Mouse (Mus musculus) heart, embryonic 12.5 days (tissue): Measurements from ENCODE around the gene Crtap. TPM values are rescaled to one million over a fixed set of nuclear protein-coding genes. Genes with fewer than 3 reads are reported as not detected.
A peak's percentile ranks its signal among the peaks of the same experiment; 100 is the strongest.
"Not testable (repeated sequence)": the region's sequence is repeated elsewhere in the genome, so short reads cannot be mapped to it uniquely, and the experiment has no call there.

Experiments
- ATAC-seq: fragments of 200-750 bp; cut with Nextera tagmentation; 2 replicates; pipeline ENCODE4 v1.8.0; 2017; ENCODE audit warnings: moderate TSS enrichment, moderate library complexity; ENCODE audit not compliant: insufficient number of reproducible peaks, low FRiP score
- H3K27ac ChIP-seq: fragments of 300-500 bp; sonication (generic); 2 replicates; pipeline ENCODE4 v1.5.1; 2016; ENCODE audit warnings: mild to moderate bottlenecking, moderate library complexity; ENCODE audit not compliant: poor library complexity, severe bottlenecking
- H3K27me3 ChIP-seq: fragments of 300-500 bp; sonication (generic); replicated peaks from 2 replicates; pipeline ENCODE4 v1.6.1; 2016; ENCODE audit warnings: mild to moderate bottlenecking, moderate library complexity
- H3K36me3 ChIP-seq: fragments of 300-500 bp; sonication (generic); 2 replicates; pipeline ENCODE4 v1.6.1; 2016; ENCODE audit warnings: mild to moderate bottlenecking, moderate library complexity
- H3K4me1 ChIP-seq: fragments of 300-500 bp; sonication (generic); replicated peaks from 2 replicates; pipeline ENCODE4 v1.6.1; 2016; ENCODE audit warnings: mild to moderate bottlenecking
- H3K4me2 ChIP-seq: fragments of 300-500 bp; sonication (generic); 2 replicates; pipeline ENCODE4 v1.6.1; 2016; ENCODE audit warnings: mild to moderate bottlenecking, moderate library complexity
- H3K4me3 ChIP-seq: fragments of 300-500 bp; sonication (generic); 2 replicates; pipeline ENCODE4 v1.5.1; 2016; ENCODE audit warnings: mild to moderate bottlenecking
- H3K9ac ChIP-seq: fragments of 300-500 bp; sonication (generic); 2 replicates; pipeline ENCODE4 v1.6.1; 2016; ENCODE audit warnings: mild to moderate bottlenecking, moderate library complexity
- H3K9me3 ChIP-seq: fragments of 300-500 bp; sonication (generic); replicated peaks from 2 replicates; pipeline ENCODE4 v1.6.1; 2016; ENCODE audit warnings: mild to moderate bottlenecking, moderate library complexity
- WGBS: fragments of 180-500 bp; shearing (Covaris S2); methylation state at CpG from one replicate; pipeline ENCODE4 v1.1.7; 2016; 5-methylcytosine and 5-hydroxymethylcytosine counted together
- polyA plus RNA-seq: library from polyadenylated mRNA; unstranded; fragments of >200 nt; fragmentation: Nextera tagmentation; extraction: Ambion mirVana; gene quantifications from 2 replicates; pipeline ENCODE4 v1.2.1, GENCODE M21; 2016

The Crtap gene
- polyA plus RNA-seq, 1 experiment from 2014 or later, result 144 TPM

GRCm38 (mm10) chr9:114399680-114400079 lies 9.2 kb upstream of the Crtap start:
- Histone ChIP-seq H3K4me1 (peaks cover 11% of the 10 kb centered on the region; the same call in 1 of the 2 replicates), H3K9me3 (no peaks in the 10 kb centered on the region), H3K36me3 (peaks cover 8% of the 10 kb centered on the region), H3K9ac (no peak overlapping the region), H3K27me3 (no peaks in the 10 kb centered on the region), H3K4me3 (no peak overlapping the region), H3K27ac (no peak overlapping the region), H3K4me2 (no peak overlapping the region)
- 76% methylated on average over 12 of the region's 12 CpGs for WGBS
- no peak for ATAC-seq

- ATAC-seq, result no peak
- Histone ChIP-seq H3K27ac (no peak overlapping the region), H3K4me3 (no peak overlapping the region), H3K27me3 (no peaks in the 10 kb centered on the region), H3K36me3 (no peaks in the 10 kb centered on the region), H3K4me1 (no peaks in the 10 kb centered on the region; the same call in 1 of the 2 replicates), H3K9me3 (no peaks in the 10 kb centered on the region), H3K4me2 (no peak overlapping the region), H3K9ac (no peak overlapping the region)
- 87% methylated on average over 4 of the region's 4 CpGs for WGBS
Measured at GRCm38 (mm10) chr9:114395258-114395657, 4.8 kb upstream of the Crtap start.

DNA sequence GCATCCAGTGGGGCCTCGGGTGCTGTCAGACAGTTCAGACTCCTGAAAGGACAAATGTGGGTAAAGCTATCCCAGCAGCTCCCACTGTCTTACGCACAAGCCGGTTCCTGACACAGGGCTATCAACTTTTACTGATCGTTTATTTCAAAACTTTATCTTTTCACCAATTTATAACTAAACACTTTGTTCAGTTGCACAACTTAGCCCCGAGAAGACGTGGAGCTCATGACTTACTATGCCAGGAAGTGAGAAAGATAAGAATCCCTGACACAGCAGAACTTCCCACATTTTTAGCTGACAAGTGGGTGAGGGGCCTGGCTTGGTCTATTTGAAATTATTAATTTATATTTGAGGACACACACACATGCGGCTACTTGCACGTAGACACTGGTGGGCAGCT lies 4.2 kb upstream of the Crtap start:
- H3K36me3 ChIP-seq, result no peaks in the 10 kb centered on the region
- no peak overlapping the region for H3K4me2 ChIP-seq
- no peaks in the 10 kb centered on the region; the same call in 1 of the 2 replicates for H3K4me1 ChIP-seq
- 62% methylated on average over 8 of the region's 8 CpGs for WGBS
- H3K27me3 ChIP-seq, result no peaks in the 10 kb centered on the region
- no peak overlapping the region for H3K27ac ChIP-seq
- ATAC-seq, result no peak
- H3K4me3 ChIP-seq, result no peak overlapping the region
- no peaks in the 10 kb centered on the region for H3K9me3 ChIP-seq
- H3K9ac ChIP-seq, result no peak overlapping the region

- not testable (repeated sequence) for H3K4me2 ChIP-seq, H3K27ac ChIP-seq, H3K36me3 ChIP-seq, H3K4me1 ChIP-seq, ATAC-seq, H3K9ac ChIP-seq, H3K4me3 ChIP-seq, H3K9me3 ChIP-seq, H3K27me3 ChIP-seq
- WGBS, result 62% methylated on average over 6 of the region's 6 CpGs
Measured at GRCm38 (mm10) chr9:114394136-114394535, 3.7 kb upstream of the Crtap start.

- H3K9me3 ChIP-seq, result no peaks in the 10 kb centered on the region
- no peaks in the 10 kb centered on the region for H3K27me3 ChIP-seq
- H3K9ac ChIP-seq, result peak overlapping the region; percentile 93
- ATAC-seq, result no peak
- peaks cover 31% of the 10 kb centered on the region for H3K4me1 ChIP-seq
- H3K4me2 ChIP-seq, result peak overlapping the region; percentile 92
- peak overlapping the region; percentile 94 for H3K4me3 ChIP-seq
- no peak overlapping the region for H3K27ac ChIP-seq
- 6% methylated on average over 10 of the region's 10 CpGs for WGBS
- peaks cover 2% of the 10 kb centered on the region; the same call in 1 of the 2 replicates for H3K36me3 ChIP-seq
Measured at GRCm38 (mm10) chr9:114390749-114391075, 237 bp upstream of the Crtap start.

- ATAC-seq, result no peak
- whole genome bisulfite sequencing, result 71% methylated on average over 8 of the region's 8 CpGs
- H3K36me3 ChIP-seq, result peaks cover 13% of the 10 kb centered on the region
- peak overlapping the region; percentile 94 for H3K4me3 ChIP-seq
- peak overlapping the region; percentile 93; the same call in 1 of the 2 replicates for H3K9ac ChIP-seq
- peaks cover 31% of the 10 kb centered on the region for H3K4me1 ChIP-seq
- H3K4me2 ChIP-seq, result peak overlapping the region; percentile 92
- peak overlapping the region; percentile 93 for H3K27ac ChIP-seq
- H3K27me3 ChIP-seq, result no peaks in the 10 kb centered on the region
- H3K9me3 ChIP-seq, result no peaks in the 10 kb centered on the region
Measured at GRCm38 (mm10) chr9:114389371-114389904, 1.0 kb downstream of the Crtap start.

GRCm38 (mm10) chr9:114388701-114389370 lies 1.6 kb downstream of the Crtap start:
- peaks cover 19% of the 10 kb centered on the region for H3K36me3 ChIP-seq
- no peaks in the 10 kb centered on the region for H3K9me3 ChIP-seq
- peak overlapping the region; percentile 92 for H3K4me2 ChIP-seq
- H3K4me1 ChIP-seq, result peaks cover 31% of the 10 kb centered on the region
- peak overlapping the region; percentile 45 for H3K9ac ChIP-seq
- H3K4me3 ChIP-seq, result peak overlapping the region; percentile 94; the same call in 1 of the 2 replicates
- ATAC-seq, result no peak
- H3K27ac ChIP-seq, result peak overlapping the region; percentile 93
- H3K27me3 ChIP-seq, result no peaks in the 10 kb centered on the region
- WGBS, result 47% methylated on average over 3 of the region's 3 CpGs

- H3K4me1 ChIP-seq, result peaks cover 31% of the 10 kb centered on the region
- H3K9me3 ChIP-seq, result no peaks in the 10 kb centered on the region
- peaks cover 24% of the 10 kb centered on the region for H3K36me3 ChIP-seq
- ATAC-seq, result no peak
- H3K4me2 ChIP-seq, result peak overlapping the region; percentile 92
- peak overlapping the region; percentile 45; the same call in 1 of the 2 replicates for H3K9ac ChIP-seq
- H3K27me3 ChIP-seq, result no peaks in the 10 kb centered on the region
- no peak overlapping the region for H3K4me3 ChIP-seq
- WGBS, result 71% methylated on average over 8 of the region's 8 CpGs
- peak overlapping the region; percentile 93 for H3K27ac ChIP-seq
Measured at GRCm38 (mm10) chr9:114388288-114388687, 2.2 kb downstream of the Crtap start.

DNA sequence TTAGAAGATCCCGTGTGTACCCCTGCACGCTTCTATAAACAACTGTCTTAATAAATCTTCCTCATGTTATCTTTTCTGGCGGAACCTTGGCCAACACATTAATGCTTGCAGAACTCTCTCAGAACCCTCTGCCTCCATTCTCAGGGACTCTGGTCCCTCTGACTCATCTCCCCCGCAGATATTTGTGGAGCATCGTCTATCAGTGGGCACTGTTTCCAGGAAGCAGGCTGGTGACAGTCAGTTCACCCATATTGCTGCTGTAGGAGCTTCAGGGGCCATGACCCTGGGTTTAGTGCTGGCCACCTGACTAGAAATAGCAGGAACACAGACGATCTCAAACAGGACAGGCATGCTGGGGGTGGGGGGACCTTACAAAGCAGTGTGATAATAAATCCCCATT lies 3.4 kb downstream of the Crtap start:
- Histone ChIP-seq H3K4me3 (no peak overlapping the region), H3K36me3 (peaks cover 34% of the 10 kb centered on the region), H3K4me2 (no peak overlapping the region), H3K9me3 (no peaks in the 10 kb centered on the region), H3K27me3 (no peaks in the 10 kb centered on the region), H3K9ac (no peak overlapping the region), H3K27ac (no peak overlapping the region), H3K4me1 (peaks cover 31% of the 10 kb centered on the region)
- ATAC-seq, result no peak
- WGBS, result 56% methylated on average over 6 of the region's 6 CpGs

DNA sequence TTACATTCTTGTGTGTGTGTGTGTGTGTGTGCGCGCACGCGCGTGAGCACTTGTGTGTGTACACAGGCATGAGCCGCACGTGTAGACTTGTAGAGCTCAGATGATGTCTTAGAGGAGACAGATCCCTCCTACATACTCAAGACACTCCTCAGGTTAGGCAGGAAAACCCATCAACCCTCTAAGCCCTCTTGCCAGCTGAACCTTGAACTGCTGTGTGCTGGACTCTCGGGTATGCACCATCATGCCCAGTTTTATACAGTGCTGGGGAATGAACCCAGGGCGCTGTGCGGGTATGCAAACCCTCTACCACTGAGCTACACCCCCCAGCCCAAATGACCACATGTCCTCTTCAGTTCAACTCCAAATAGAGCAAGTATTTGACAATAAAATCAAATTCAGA lies 5.3 kb downstream of the Crtap start:
- H3K4me2 ChIP-seq, result no peak overlapping the region
- H3K36me3 ChIP-seq, result peaks cover 44% of the 10 kb centered on the region
- H3K9ac ChIP-seq, result no peak overlapping the region
- H3K27ac ChIP-seq, result no peak overlapping the region
- no peak for ATAC-seq
- H3K27me3 ChIP-seq, result no peaks in the 10 kb centered on the region
- peaks cover 33% of the 10 kb centered on the region for H3K4me1 ChIP-seq
- 97% methylated on average over 10 of the region's 10 CpGs for WGBS
- H3K9me3 ChIP-seq, result no peaks in the 10 kb centered on the region
- no peak overlapping the region for H3K4me3 ChIP-seq

- Histone ChIP-seq H3K9me3 (no peaks in the 10 kb centered on the region), H3K4me3 (no peak overlapping the region), H3K36me3 (peaks cover 49% of the 10 kb centered on the region), H3K4me1 (peaks cover 33% of the 10 kb centered on the region), H3K9ac (no peak overlapping the region), H3K4me2 (no peak overlapping the region), H3K27me3 (no peaks in the 10 kb centered on the region), H3K27ac (no peak overlapping the region)
- ATAC-seq, result no peak
- WGBS, result 90% methylated on average over 24 of the region's 24 CpGs
Measured at GRCm38 (mm10) chr9:114384691-114385090, 5.8 kb downstream of the Crtap start.
